Mouse (Mus musculus) G1E-ER4 (cell line): ENCODE results near the gene Themis3. TPM values are rescaled to one million over a fixed set of nuclear protein-coding genes. Genes with fewer than 3 reads are reported as not detected.

ENCODE experiments used
- GATA1 ChIP-seq: IDR thresholded peaks from one replicate; pipeline ENCODE4 v1.8.0; 2012; ENCODE audit warnings: low read length, inconsistent platforms
- polyA plus RNA-seq: library from polyadenylated mRNA; stranded (reverse); fragments of >175 nt; gene quantifications from 2 replicates; pipeline ENCODE4 v1.2.3, GENCODE M21; 2012

The Themis3 gene
- polyA plus RNA-seq, result not detected in 2 replicates

GRCm38 (mm10) chr17:66594435-66594834, at the start of gene Themis3:
Gene Themis3, minus strand, starts transcription at chr17:66594621.
- no peak for TF ChIP-seq GATA1

- TF ChIP-seq GATA1, result no peak
Observed at GRCm38 (mm10) chr17:66637951-66638722, 43.7 kb upstream of the Themis3 start.

- TF ChIP-seq GATA1, result no peak
Observed at GRCm38 (mm10) chr17:66619996-66620656, 25.7 kb upstream of the Themis3 start.

GRCm38 (mm10) chr17:66619255-66619826, 24.9 kb upstream of the Themis3 start:
- no peak for TF ChIP-seq GATA1

- no peak for TF ChIP-seq GATA1
Observed at GRCm38 (mm10) chr17:66610032-66610431, 15.6 kb upstream of the Themis3 start.

- no peak for TF ChIP-seq GATA1
Observed at GRCm38 (mm10) chr17:66604931-66605330, 10.5 kb upstream of the Themis3 start.

GRCm38 (mm10) chr17:66601171-66601570, 6.8 kb upstream of the Themis3 start:
- no peak for TF ChIP-seq GATA1

- no peak for TF ChIP-seq GATA1
Observed at GRCm38 (mm10) chr17:66595867-66596266, 1.4 kb upstream of the Themis3 start.

GRCm38 (mm10) chr17:66595256-66595655, 835 bp upstream of the Themis3 start:
- TF ChIP-seq GATA1, result no peak

GRCm38 (mm10) chr17:66590353-66591075, 3.9 kb downstream of the Themis3 start:
- no peak for TF ChIP-seq GATA1

GRCm38 (mm10) chr17:66589864-66590263, 4.6 kb downstream of the Themis3 start:
- TF ChIP-seq GATA1, result no peak

- TF ChIP-seq GATA1, result no peak
Observed at GRCm38 (mm10) chr17:66586741-66587140, 7.7 kb downstream of the Themis3 start.

- TF ChIP-seq GATA1, result no peak
Observed at GRCm38 (mm10) chr17:66586078-66586477, 8.3 kb downstream of the Themis3 start.

- no peak for TF ChIP-seq GATA1
Observed at GRCm38 (mm10) chr17:66580990-66581389, 13.4 kb downstream of the Themis3 start.

GRCm38 (mm10) chr17:66578007-66578406, 16.4 kb downstream of the Themis3 start:
- TF ChIP-seq GATA1, result no peak

- TF ChIP-seq GATA1, result no peak
Observed at GRCm38 (mm10) chr17:66577507-66577906, 16.9 kb downstream of the Themis3 start.
